Mouse (Mus musculus) spleen, adult 2 months (tissue): Measurements from ENCODE around the gene Eml6.

Experiments
- CTCF ChIP-seq: fragments of 200-500 bp; IDR thresholded peaks from 2 replicates; pipeline ENCODE4 v1.5.1; 2011; ENCODE audit warnings: mild to moderate bottlenecking, inconsistent platforms; ENCODE audit not compliant: insufficient read depth, insufficient read length, insufficient replicate concordance; ENCODE audit errors: extremely low read depth
- POLR2A ChIP-seq: fragments of 200-500 bp; IDR thresholded peaks from 2 replicates; pipeline ENCODE4 v1.6.1; 2011; ENCODE audit warnings: low read depth, low read length, inconsistent platforms

DNA sequence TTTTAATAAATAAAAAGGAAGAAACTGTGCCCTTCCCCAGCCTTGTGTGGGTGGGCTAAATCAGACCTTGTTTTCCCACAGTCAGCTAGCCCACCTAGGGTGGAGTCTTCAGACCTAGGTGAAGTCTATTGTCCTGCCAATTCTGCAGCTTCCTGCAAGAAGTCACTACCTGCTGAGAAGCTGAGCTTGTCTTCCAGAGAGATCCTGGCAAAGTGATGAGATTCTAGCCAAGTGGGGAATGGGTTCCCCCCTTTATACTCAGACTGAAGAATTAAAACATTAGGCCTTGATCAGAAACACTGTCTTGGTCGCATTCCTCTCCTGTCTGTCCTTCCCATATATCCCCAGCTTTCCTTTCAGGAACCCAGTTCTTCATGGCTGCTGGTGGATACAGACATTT is 147.9 kb downstream of the Eml6 start:
- TF ChIP-seq CTCF: no peak
- no peak for TF ChIP-seq POLR2A
